Mouse (Mus musculus) lung, embryonic 14.5 days (tissue): ENCODE results near the gene Smc1b. TPM values are rescaled to one million over a fixed set of nuclear protein-coding genes. Genes with fewer than 3 reads are reported as not detected.

ENCODE experiments used
- ATAC-seq: fragments of 200-750 bp; cut with Nextera tagmentation; 2 replicates; pipeline ENCODE4 v1.8.0; 2017; ENCODE audit warnings: mild to moderate bottlenecking, moderate TSS enrichment, moderate library complexity; ENCODE audit not compliant: insufficient read depth
- DNase-seq: peaks from one replicate; pipeline ENCODE4 v3.0.0-alpha.2; 2015
- H3K27ac ChIP-seq: fragments of 300-500 bp; sonication (generic); 2 replicates; pipeline ENCODE4 v1.5.1; 2014; ENCODE audit warnings: low read depth, mild to moderate bottlenecking, moderate library complexity
- H3K27me3 ChIP-seq: fragments of 300-500 bp; sonication (generic); 2 replicates; pipeline ENCODE4 v1.6.1; 2014; ENCODE audit warnings: low read length, control low read depth; ENCODE audit not compliant: insufficient read depth
- H3K36me3 ChIP-seq: fragments of 300-500 bp; sonication (generic); 2 replicates; pipeline ENCODE4 v1.6.1; 2014; ENCODE audit warnings: control low read depth; ENCODE audit not compliant: insufficient read depth
- H3K4me1 ChIP-seq: fragments of 300-500 bp; sonication (generic); 2 replicates; pipeline ENCODE4 v1.6.1; 2014; ENCODE audit warnings: antibody characterized with exemption, control low read depth; ENCODE audit not compliant: insufficient read depth
- H3K4me2 ChIP-seq: fragments of 300-500 bp; sonication (generic); 2 replicates; pipeline ENCODE4 v1.6.1; 2014; ENCODE audit warnings: mild to moderate bottlenecking
- H3K4me3 ChIP-seq: fragments of 300-500 bp; sonication (generic); 2 replicates; pipeline ENCODE4 v1.5.1; 2014; ENCODE audit warnings: low read depth, low read length
- H3K9ac ChIP-seq: fragments of 300-500 bp; sonication (generic); 2 replicates; pipeline ENCODE4 v1.6.1; 2014
- H3K9me3 ChIP-seq: fragments of 300-500 bp; sonication (generic); 2 replicates; pipeline ENCODE4 v1.6.1; 2016; ENCODE audit warnings: low read depth, low read length, control low read depth
- CTCF ChIP-seq: IDR thresholded peaks from 2 replicates; pipeline ENCODE4 v1.5.1; 2016; ENCODE audit warnings: antibody characterized with exemption, low read depth
- WGBS: fragments of 180-500 bp; shearing (Covaris S2); extraction: QIAGEN DNeasy Blood & Tissue Kit; methylation state at CpG from one replicate; pipeline ENCODE4 v1.1.7; 2014; 5-methylcytosine and 5-hydroxymethylcytosine counted together
- polyA plus RNA-seq: library from polyadenylated mRNA; unstranded; fragments of >200 nt; fragmentation: Nextera tagmentation; extraction: Ambion mirVana; gene quantifications from 2 replicates; pipeline ENCODE4 v1.2.1, GENCODE M21; 2014

Gene Smc1b
- polyA plus RNA-seq, 1 experiment from 2014 or later: 0.21 TPM

DNA sequence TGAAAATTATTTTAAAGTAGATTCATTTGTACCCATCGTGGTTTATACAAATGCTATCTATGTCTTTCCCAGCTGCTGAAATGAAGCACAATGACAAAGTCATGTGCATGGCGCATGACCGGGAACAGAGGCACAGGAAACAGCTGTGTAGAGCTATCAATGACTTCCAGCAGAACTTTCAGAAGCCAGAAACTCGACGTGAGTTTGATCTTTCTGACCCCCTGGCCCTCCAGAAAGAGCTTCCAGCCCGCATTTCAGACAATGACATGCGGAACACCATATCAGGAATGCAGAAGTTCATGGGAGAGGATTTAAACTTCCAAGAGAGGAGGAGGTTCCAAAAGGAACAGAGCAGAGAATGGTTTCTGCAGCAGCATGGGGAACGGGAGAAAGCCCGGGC lies 3.4 kb upstream of the Smc1b start:
- Histone ChIP-seq H3K9me3 (peaks cover 5% of the 10 kb centered on the region; the same call in 1 of the 2 replicates), H3K27me3 (no peaks in the 10 kb centered on the region), H3K4me2 (no peak overlapping the region), H3K36me3 (no peaks in the 10 kb centered on the region), H3K9ac (no peak overlapping the region), H3K4me1 (peaks cover 3% of the 10 kb centered on the region; the same call in 1 of the 2 replicates), H3K4me3 (no peak overlapping the region), H3K27ac (no peak overlapping the region)
- no peak for TF ChIP-seq CTCF
- ATAC-seq: no peak
- 32% methylated on average over 9 of the region's 9 CpGs for WGBS
- DNase-seq: no peak

DNA sequence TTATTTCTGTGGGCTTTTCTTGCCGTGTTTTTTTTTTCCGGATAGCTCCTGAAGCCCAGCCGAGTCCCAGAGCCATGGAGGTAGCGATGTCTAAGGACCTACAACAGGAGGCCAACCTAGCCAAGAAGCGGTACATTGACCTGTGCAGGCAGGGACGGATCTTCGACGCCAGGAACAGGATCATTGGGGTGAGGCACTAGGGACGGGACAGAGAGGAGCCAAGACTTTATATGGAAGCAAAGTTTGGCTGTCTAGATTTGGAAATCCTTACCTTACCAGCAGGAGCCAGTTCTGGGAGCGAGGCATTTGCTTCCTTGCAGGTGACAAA lies 393 bp upstream of the Smc1b start:
- no peak for DNase-seq
- Histone ChIP-seq H3K27ac (no peak overlapping the region), H3K4me1 (peaks cover 3% of the 10 kb centered on the region; the same call in 1 of the 2 replicates), H3K4me3 (peak overlapping the region; percentile 24), H3K27me3 (no peaks in the 10 kb centered on the region), H3K36me3 (no peaks in the 10 kb centered on the region), H3K9ac (peak overlapping the region; percentile 27), H3K4me2 (peak overlapping the region; percentile 65), H3K9me3 (peaks cover 5% of the 10 kb centered on the region; the same call in 1 of the 2 replicates)
- ATAC-seq: no peak
- WGBS: 14% methylated on average over 10 of the region's 10 CpGs
- TF ChIP-seq CTCF: no peak

DNA sequence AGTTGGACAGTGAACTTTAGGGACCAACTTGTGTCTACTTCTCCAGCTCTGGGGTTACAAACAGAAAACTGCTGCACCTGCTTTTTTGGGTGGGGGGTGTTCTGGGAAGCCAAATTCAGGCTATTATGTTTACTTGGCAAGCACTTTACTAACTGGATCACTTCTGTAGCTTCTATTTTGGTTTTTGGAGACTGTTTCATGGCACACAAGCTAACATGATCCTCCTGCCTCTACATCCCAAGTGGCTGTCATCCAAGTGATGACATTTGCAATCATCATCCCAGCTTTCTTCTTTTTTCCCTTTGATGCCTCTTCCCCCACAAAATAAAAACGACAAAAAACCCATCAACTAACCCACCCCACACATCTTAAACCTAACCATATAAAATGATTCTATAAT lies 46.1 kb downstream of the Smc1b start:
- no peak for DNase-seq
- Histone ChIP-seq H3K9ac (no peak overlapping the region), H3K27me3 (no peaks in the 10 kb centered on the region), H3K4me3 (no peak overlapping the region), H3K4me2 (no peak overlapping the region), H3K36me3 (no peaks in the 10 kb centered on the region), H3K27ac (no peak overlapping the region), H3K9me3 (no peaks in the 10 kb centered on the region), H3K4me1 (no peaks in the 10 kb centered on the region)
- ATAC-seq: no peak
- no peak for TF ChIP-seq CTCF
- WGBS: 47% methylated on average over 1 of the region's 1 CpGs

DNA sequence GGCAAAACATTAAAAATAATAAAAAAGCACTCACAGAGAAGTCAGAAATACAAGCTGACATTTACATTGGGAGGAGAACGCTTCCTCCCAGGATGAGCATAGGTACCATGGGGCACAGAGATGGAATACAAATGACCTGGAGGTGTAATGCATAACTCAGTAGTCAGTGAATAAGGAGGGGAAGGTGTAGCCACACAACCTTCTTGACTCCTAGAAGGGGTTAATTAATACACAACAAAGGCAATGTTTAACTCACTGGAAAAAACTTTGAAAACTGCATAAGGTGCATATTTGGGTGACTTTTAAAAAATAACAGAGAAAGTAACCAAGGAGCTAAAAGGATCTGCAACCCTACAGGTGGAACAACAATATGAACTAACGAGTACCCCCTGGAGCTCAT lies 59.1 kb downstream of the Smc1b start:
- no peaks in the 10 kb centered on the region for H3K4me1 ChIP-seq
- ATAC-seq: no peak
- no peaks in the 10 kb centered on the region for H3K36me3 ChIP-seq
- no peaks in the 10 kb centered on the region for H3K9me3 ChIP-seq
- no peak overlapping the region for H3K27ac ChIP-seq
- no peak overlapping the region for H3K9ac ChIP-seq
- no peak overlapping the region for H3K4me3 ChIP-seq
- no peak for TF ChIP-seq CTCF
- no peaks in the 10 kb centered on the region for H3K27me3 ChIP-seq
- no peak overlapping the region for H3K4me2 ChIP-seq
- 85% methylated on average over 2 of the region's 2 CpGs for WGBS
- no peak for DNase-seq

DNA sequence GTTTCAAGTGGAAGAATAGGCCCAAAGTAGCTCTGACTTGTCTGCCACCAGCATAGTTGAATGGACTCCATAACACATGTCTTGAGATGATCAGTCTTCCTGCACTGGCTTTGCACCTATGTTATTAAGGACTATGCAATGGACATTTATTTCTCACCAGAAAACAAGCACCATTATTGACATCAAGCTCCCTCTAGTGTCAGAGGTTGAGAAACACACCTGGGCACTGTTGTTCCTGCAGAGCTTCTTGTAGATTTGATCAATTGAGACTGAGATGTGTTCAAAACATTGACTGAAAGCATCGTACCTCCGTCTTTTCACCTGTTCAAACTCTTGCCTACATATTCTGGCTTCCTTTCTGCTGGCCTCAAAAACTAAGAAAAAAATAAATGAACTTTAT lies 61.2 kb downstream of the Smc1b start:
- H3K9ac ChIP-seq: no peak overlapping the region
- H3K4me2 ChIP-seq: no peak overlapping the region
- no peak overlapping the region for H3K27ac ChIP-seq
- H3K36me3 ChIP-seq: no peaks in the 10 kb centered on the region
- no peaks in the 10 kb centered on the region for H3K27me3 ChIP-seq
- H3K4me1 ChIP-seq: no peaks in the 10 kb centered on the region
- H3K9me3 ChIP-seq: no peaks in the 10 kb centered on the region
- peak; percentile 85 for DNase-seq
- 24% methylated on average over 2 of the region's 2 CpGs for WGBS
- no peak for ATAC-seq
- TF ChIP-seq CTCF: peak; percentile 85
- no peak overlapping the region for H3K4me3 ChIP-seq

DNA sequence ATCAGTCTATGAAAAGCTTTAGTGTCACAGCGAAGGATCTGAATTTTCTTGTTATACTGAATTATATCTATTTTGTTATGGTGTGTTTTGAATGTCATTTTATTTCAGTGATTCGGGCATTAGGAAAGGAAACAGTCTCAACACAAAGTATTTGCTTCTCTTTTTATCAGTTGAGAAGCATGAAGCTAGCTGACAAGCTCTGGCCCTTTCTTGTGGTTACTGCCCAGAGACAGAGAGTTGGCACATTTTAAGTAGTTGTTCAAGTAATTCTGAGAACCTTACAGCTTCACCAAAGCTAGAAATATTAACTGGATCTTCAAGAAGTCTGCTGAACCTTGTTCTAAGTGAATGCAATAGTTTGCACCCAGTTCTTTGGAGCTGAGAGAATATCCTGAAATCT lies 68.3 kb downstream of the Smc1b start:
- H3K9me3 ChIP-seq: no peaks in the 10 kb centered on the region
- H3K27ac ChIP-seq: no peak overlapping the region
- WGBS: 84% methylated on average over 2 of the region's 2 CpGs
- no peaks in the 10 kb centered on the region for H3K27me3 ChIP-seq
- H3K4me1 ChIP-seq: no peaks in the 10 kb centered on the region
- H3K4me2 ChIP-seq: no peak overlapping the region
- DNase-seq: no peak
- peaks cover 39% of the 10 kb centered on the region for H3K36me3 ChIP-seq
- no peak overlapping the region for H3K4me3 ChIP-seq
- TF ChIP-seq CTCF: no peak
- no peak for ATAC-seq
- no peak overlapping the region for H3K9ac ChIP-seq

DNA sequence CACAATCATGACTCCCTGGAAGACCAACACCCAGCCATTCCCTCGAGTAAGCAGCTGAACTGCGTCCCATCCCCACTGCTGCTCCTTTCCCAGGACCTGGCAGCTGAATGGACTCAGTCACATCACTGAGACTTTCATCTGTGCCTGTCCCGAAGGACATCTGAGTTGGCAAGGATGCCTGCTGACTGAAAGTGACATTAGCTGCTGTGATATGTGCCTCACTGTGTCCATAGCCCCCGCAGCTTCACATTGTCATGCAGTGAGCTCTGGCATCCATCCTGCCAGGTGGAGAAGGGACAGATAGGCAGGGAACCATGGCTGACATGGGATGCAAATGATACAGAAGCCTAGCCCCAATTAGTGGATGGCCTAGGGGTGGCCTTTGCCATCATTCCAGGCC lies 76.6 kb downstream of the Smc1b start:
- Histone ChIP-seq H3K4me3 (no peak overlapping the region), H3K27me3 (no peaks in the 10 kb centered on the region), H3K9me3 (no peaks in the 10 kb centered on the region), H3K36me3 (peaks cover 74% of the 10 kb centered on the region), H3K4me2 (no peak overlapping the region), H3K4me1 (no peaks in the 10 kb centered on the region), H3K27ac (no peak overlapping the region), H3K9ac (no peak overlapping the region)
- ATAC-seq: no peak
- TF ChIP-seq CTCF: no peak
- WGBS: 81% methylated on average over 4 of the region's 4 CpGs
- no peak for DNase-seq

DNA sequence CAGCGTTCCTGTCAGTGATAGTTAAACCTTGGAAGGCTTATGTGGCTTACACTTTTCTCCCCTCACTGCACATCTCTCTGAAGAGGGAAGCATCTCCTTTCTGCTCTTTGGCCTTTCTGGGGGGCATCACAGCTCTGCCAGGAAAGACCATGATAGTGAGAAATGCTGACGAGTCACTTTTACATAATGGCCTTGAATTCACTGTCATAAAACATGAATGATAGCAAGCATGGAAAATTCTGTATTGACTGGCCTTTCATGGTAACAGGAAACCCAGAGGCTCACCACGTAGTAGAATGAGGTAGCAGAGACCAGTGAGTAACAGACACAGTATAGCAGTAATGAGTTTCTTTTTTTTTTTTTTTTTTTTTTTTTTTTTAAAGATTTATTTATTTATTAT lies 77.7 kb downstream of the Smc1b start:
- ATAC-seq (no peak), DNase-seq (no peak)
- Histone ChIP-seq H3K27me3 (no peaks in the 10 kb centered on the region), H3K36me3 (peaks cover 75% of the 10 kb centered on the region), H3K9ac (no peak overlapping the region), H3K4me3 (no peak overlapping the region), H3K4me2 (no peak overlapping the region), H3K27ac (no peak overlapping the region), H3K4me1 (no peaks in the 10 kb centered on the region), H3K9me3 (no peaks in the 10 kb centered on the region)
- WGBS: 92% methylated on average over 3 of the region's 3 CpGs
- no peak for TF ChIP-seq CTCF
